Mouse (Mus musculus): ENCODE data around the gene Alg5. TPM values are rescaled to one million over a fixed set of nuclear protein-coding genes. Genes with fewer than 3 reads are reported as not detected.
"Not testable (repeated sequence)": the region's sequence is repeated elsewhere in the genome, so short reads cannot be mapped to it uniquely, and the experiment has no call there.

The Alg5 gene
- polyA plus RNA-seq (2015; fragmentation: Nextera tagmentation; extraction: Ambion mirVana), result 41.4 and 47.0 TPM in 2 replicates

- peaks cover 9% of the 10 kb centered on the region; the same call in 1 of the 2 replicates for H3K36me3 ChIP-seq (replicated peaks)
- H3K9ac ChIP-seq, result peak within 1 kb of the TSS; percentile 95
- H3K4me2 ChIP-seq, result peak within 1 kb of the TSS; percentile 84
- H3K9me3 ChIP-seq, result no peaks in the 10 kb centered on the region
- ATAC-seq (replicated peaks), result peak; percentile 96
- H3K27me3 ChIP-seq (replicated peaks), result no peaks in the 10 kb centered on the region
- H3K4me1 ChIP-seq, result peaks cover 22% of the 10 kb centered on the region
- WGBS, result under 1% methylated on average over 65 of the region's 65 CpGs
- peak within 1 kb of the TSS; percentile 98 for H3K27ac ChIP-seq
- peak within 1 kb of the TSS; percentile 86 for H3K4me3 ChIP-seq
Observed at GRCm38 (mm10) chr3:54735247-54736046, at the start of gene Alg5, which contains the start of gene Exosc8. Gene Alg5, plus strand, starts transcription at chr3:54735539. Gene Exosc8, minus strand, starts transcription at chr3:54735393.

DNA sequence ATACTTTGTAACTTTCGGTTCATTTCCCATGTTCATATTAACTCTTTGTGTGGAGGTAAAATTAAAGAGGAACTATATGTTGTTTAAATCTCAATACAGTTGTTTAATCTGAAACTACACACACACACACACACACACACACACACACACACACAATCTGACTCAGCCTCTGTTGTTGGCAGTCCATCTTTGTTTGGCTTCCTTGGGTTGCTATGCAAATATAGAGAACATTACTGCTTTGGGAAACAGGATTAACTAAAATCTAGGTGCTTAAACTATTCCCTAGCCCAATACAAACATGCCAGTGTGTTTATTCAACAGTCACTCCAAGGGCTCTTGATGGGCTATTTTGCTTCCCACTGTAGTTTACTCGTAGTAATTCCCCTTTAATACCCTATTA is 48.1 kb upstream of the Alg5 start:
- H3K27ac ChIP-seq, result no peak overlapping the region
- H3K36me3 ChIP-seq (replicated peaks), result no peaks in the 10 kb centered on the region
- H3K4me2 ChIP-seq, result no peak overlapping the region
- no peak overlapping the region for H3K9ac ChIP-seq
- 62% methylated on average over 2 of the region's 2 CpGs for WGBS
- no peaks in the 10 kb centered on the region for H3K27me3 ChIP-seq (replicated peaks)
- peaks cover 3% of the 10 kb centered on the region; the same call in 1 of the 2 replicates for H3K4me1 ChIP-seq
- H3K9me3 ChIP-seq, result no peaks in the 10 kb centered on the region
- ATAC-seq (replicated peaks), result no peak
- no peak overlapping the region for H3K4me3 ChIP-seq

DNA sequence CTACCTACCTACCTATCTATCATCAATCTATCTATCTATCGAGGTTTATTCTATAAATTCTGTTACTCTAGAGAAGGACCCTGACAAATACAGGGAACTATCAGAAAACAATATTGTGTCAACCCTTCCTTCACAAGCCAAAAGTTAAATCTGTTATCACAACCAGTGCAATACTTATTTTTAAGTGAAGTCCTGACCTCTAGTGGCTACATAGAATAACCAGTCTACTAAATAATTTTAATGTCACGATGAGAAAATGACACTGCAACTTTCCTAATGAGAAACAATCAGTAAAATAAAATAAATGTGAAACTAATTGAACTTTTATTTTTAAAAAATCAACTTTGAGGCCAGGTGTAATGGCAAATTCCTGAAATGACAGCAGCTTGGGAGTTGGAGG is 46.2 kb upstream of the Alg5 start:
- peaks cover 4% of the 10 kb centered on the region; the same call in 1 of the 2 replicates for H3K4me1 ChIP-seq
- no peaks in the 10 kb centered on the region for H3K36me3 ChIP-seq (replicated peaks)
- no peak overlapping the region for H3K4me2 ChIP-seq
- 54% methylated on average over 2 of the region's 2 CpGs for WGBS
- H3K27me3 ChIP-seq (replicated peaks), result no peaks in the 10 kb centered on the region
- H3K9ac ChIP-seq, result no peak overlapping the region
- ATAC-seq (replicated peaks), result no peak
- no peaks in the 10 kb centered on the region for H3K9me3 ChIP-seq
- H3K27ac ChIP-seq, result no peak overlapping the region
- no peak overlapping the region for H3K4me3 ChIP-seq

DNA sequence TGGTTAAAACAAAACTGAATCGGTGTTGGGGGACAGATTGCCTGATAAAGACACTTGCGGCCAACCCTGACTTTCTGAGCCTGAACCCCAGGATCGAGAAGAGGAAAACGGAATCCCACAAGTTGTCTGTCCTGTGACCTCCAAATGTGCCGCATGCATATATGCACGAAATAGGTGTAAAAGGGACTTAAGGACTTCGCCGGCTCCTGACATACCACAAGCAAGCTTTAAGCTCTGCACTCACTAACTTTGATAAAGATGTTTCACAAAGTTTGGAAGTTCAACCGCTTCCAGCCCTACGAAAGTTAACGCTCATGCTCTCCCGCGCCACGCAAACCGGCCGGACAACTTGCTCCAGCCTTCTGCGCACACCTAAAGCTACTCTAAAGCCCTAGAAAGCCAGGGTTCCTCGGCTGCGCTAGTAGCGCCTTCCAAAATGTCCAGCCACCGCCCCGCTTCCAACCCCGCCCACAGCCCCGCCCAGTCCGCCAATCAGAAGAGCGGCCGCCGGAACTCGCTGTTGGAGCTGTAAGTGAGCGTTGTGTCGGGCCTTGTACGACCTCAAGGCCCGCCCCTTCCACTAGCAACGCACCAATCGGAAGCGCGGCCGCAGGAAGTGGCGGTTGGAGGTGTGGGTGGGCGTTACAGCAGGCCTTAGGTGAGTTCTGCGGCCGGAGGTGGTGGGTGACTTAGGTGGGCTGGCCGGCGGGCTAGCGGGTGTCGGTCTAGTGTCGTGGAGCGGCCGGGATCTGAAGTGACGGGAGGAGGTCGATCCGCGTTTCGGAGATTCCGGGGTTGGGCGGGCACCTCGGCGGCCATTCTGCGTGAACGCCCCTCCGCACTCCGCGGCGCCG is 42.9 kb upstream of the Alg5 start, which contains the start of gene Supt20:
Gene Supt20, plus strand, starts transcription at position 606 of the 854 bp plus-strand sequence.
- Histone ChIP-seq H3K9me3 (no peaks in the 10 kb centered on the region), H3K27ac (peak within 1 kb of the TSS; percentile 80), H3K9ac (peak within 1 kb of the TSS; percentile 60), H3K4me2 (peak within 1 kb of the TSS; percentile 86), H3K27me3 (replicated peaks) (no peaks in the 10 kb centered on the region), H3K4me3 (peak within 1 kb of the TSS; percentile 79), H3K4me1 (peaks cover 7% of the 10 kb centered on the region), H3K36me3 (replicated peaks) (peaks cover 7% of the 10 kb centered on the region; the same call in 1 of the 2 replicates)
- peak; percentile 99 for ATAC-seq (replicated peaks)
- WGBS, result 2% methylated on average over 65 of the region's 65 CpGs

- Histone ChIP-seq H3K9ac (peak overlapping the region; percentile 60), H3K4me1 (peaks cover 7% of the 10 kb centered on the region), H3K4me3 (peak overlapping the region; percentile 79), H3K9me3 (no peaks in the 10 kb centered on the region), H3K36me3 (replicated peaks) (peaks cover 7% of the 10 kb centered on the region; the same call in 1 of the 2 replicates), H3K27ac (peak overlapping the region; percentile 80), H3K4me2 (peak overlapping the region; percentile 86), H3K27me3 (replicated peaks) (no peaks in the 10 kb centered on the region)
- ATAC-seq (replicated peaks), result no peak
- 0% methylated on average over 8 of the region's 8 CpGs for WGBS
Observed at GRCm38 (mm10) chr3:54693056-54693415, 42.3 kb upstream of the Alg5 start.

GRCm38 (mm10) chr3:54699759-54700301 is 35.5 kb upstream of the Alg5 start:
- no peaks in the 10 kb centered on the region for H3K9me3 ChIP-seq
- 89% methylated on average over 5 of the region's 5 CpGs for WGBS
- ATAC-seq (replicated peaks), result no peak

GRCm38 (mm10) chr3:54704106-54704505 is 31.2 kb upstream of the Alg5 start:
- not testable (repeated sequence) for H3K9me3 ChIP-seq; H3K4me3 ChIP-seq; H3K4me2 ChIP-seq; H3K27me3 ChIP-seq (replicated peaks); ATAC-seq (replicated peaks); H3K9ac ChIP-seq; H3K4me1 ChIP-seq; H3K27ac ChIP-seq
- 97% methylated on average over 8 of the region's 8 CpGs for WGBS
- peaks cover 43% of the 10 kb centered on the region for H3K36me3 ChIP-seq (replicated peaks)

More at GRCm38 (mm10) chr3:54699759-54700301, 35.5 kb upstream of the Alg5 start:
- H3K4me1 ChIP-seq, result no peaks in the 10 kb centered on the region
- peaks cover 31% of the 10 kb centered on the region; the same call in 1 of the 2 replicates for H3K36me3 ChIP-seq (replicated peaks)
- H3K27ac ChIP-seq, result no peak overlapping the region
- H3K27me3 ChIP-seq (replicated peaks), result no peaks in the 10 kb centered on the region
- H3K4me2 ChIP-seq, result no peak overlapping the region
- H3K9ac ChIP-seq, result no peak overlapping the region
- no peak overlapping the region for H3K4me3 ChIP-seq

DNA sequence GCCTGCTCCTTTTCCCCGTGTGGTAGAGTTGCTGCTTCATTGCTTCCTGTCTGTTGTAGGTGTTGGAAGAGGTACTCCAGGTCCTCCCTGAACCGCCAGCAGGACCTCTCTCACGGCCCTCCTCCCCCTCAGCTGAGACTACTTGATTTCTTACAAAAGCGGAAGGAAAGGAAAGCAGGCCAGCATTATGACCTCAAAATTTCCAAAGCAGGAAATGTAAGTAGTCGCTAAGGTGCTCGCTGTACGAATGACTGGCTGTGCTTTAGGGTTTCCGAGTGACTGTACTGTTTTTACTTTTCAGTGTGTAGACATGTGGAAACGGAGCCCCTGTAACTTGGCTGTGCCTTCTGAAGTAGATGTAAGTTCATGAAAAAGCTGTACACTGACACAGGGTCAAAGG is 26.4 kb upstream of the Alg5 start:
- H3K9ac ChIP-seq, result no peak overlapping the region
- H3K9me3 ChIP-seq, result no peaks in the 10 kb centered on the region
- no peak overlapping the region for H3K4me2 ChIP-seq
- WGBS, result 93% methylated on average over 9 of the region's 9 CpGs
- H3K4me1 ChIP-seq, result no peaks in the 10 kb centered on the region
- H3K36me3 ChIP-seq (replicated peaks), result peaks cover 57% of the 10 kb centered on the region
- no peak overlapping the region for H3K4me3 ChIP-seq
- H3K27ac ChIP-seq, result no peak overlapping the region
- H3K27me3 ChIP-seq (replicated peaks), result no peaks in the 10 kb centered on the region
- no peak for ATAC-seq (replicated peaks)

DNA sequence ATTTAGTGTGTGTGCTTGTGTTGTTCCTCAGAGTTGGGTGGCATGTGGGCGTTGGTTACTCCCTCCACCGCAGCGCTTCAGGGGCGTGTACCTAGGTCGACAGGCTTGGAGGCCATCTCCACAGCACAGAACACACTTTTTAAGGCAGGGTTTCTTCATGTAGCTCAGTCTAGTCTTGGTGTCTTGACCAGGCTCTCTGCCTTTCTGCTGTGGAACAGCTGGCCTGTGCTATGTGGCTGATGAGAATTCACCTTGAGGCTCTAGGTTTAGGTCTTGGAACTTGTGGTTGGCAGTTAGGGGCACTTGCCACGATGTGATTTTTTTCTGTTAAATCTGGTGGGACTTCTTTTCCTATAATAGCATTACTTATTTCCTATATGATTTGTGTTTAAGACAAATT is 21.1 kb upstream of the Alg5 start, which contains the start of gene Gm21958:
Gene Gm21958, minus strand, starts transcription at position 101 of the 400 bp plus-strand sequence.
- no peaks in the 10 kb centered on the region for H3K9me3 ChIP-seq
- no peak within 1 kb of the TSS for H3K4me2 ChIP-seq
- no peak within 1 kb of the TSS for H3K9ac ChIP-seq
- H3K4me1 ChIP-seq, result no peaks in the 10 kb centered on the region
- ATAC-seq (replicated peaks), result no peak
- 95% methylated on average over 6 of the region's 6 CpGs for WGBS
- H3K4me3 ChIP-seq, result no peak within 1 kb of the TSS
- no peaks in the 10 kb centered on the region for H3K27me3 ChIP-seq (replicated peaks)
- H3K27ac ChIP-seq, result no peak within 1 kb of the TSS
- H3K36me3 ChIP-seq (replicated peaks), result peaks cover 66% of the 10 kb centered on the region

DNA sequence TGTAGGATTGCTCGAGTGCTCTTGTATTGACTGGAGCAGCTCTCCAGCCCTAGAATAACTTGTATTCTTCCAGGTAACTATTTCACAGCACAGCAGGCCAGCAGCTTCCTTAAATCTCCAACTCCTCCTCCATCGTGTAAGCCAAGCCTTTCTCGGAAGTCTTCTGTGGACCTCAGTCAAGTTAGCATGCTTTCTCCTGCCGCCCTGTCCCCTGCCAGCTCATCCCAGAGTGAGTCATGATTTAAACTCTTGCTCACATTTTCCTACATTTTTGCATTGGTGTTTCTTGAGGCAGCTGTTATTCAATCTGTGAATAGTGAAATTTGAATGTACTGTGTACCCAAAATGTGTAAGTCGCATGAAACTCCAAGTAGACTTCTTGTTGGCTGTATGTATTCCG is 19.9 kb upstream of the Alg5 start:
- Histone ChIP-seq H3K36me3 (replicated peaks) (peaks cover 56% of the 10 kb centered on the region), H3K27ac (no peak overlapping the region), H3K4me2 (no peak overlapping the region), H3K4me3 (no peak overlapping the region), H3K9ac (no peak overlapping the region), H3K9me3 (no peaks in the 10 kb centered on the region), H3K4me1 (no peaks in the 10 kb centered on the region), H3K27me3 (replicated peaks) (no peaks in the 10 kb centered on the region)
- 93% methylated on average over 6 of the region's 6 CpGs for WGBS
- no peak for ATAC-seq (replicated peaks)

DNA sequence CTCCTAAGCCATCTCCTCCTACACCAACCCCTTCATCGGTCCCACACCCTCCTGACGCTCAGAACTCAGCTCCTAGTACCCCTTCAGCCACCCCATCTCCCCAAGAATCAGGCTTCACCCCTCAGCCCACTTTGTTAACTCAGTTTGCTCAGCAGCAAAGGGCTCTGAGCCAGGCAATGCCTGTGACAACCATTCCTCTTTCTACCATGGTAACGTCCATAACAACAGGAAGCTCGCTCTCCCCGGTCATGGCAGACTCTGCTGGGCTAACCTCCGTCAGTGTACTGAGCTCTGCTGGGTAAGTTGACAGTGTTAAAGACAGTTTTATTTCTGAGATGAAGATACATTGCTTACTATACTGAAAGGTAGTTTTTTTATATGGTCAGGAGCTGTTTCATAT is 18.0 kb upstream of the Alg5 start:
- WGBS, result 73% methylated on average over 6 of the region's 6 CpGs
- no peaks in the 10 kb centered on the region for H3K4me1 ChIP-seq
- H3K4me3 ChIP-seq, result no peak overlapping the region
- no peaks in the 10 kb centered on the region for H3K27me3 ChIP-seq (replicated peaks)
- no peak overlapping the region for H3K4me2 ChIP-seq
- H3K27ac ChIP-seq, result no peak overlapping the region
- H3K9ac ChIP-seq, result no peak overlapping the region
- ATAC-seq (replicated peaks), result no peak
- no peaks in the 10 kb centered on the region for H3K9me3 ChIP-seq
- peaks cover 47% of the 10 kb centered on the region for H3K36me3 ChIP-seq (replicated peaks)

GRCm38 (mm10) chr3:54718947-54719346 is 16.4 kb upstream of the Alg5 start:
- no peak for ATAC-seq (replicated peaks)
- Histone ChIP-seq H3K4me2 (no peak overlapping the region), H3K27me3 (replicated peaks) (no peaks in the 10 kb centered on the region), H3K9ac (no peak overlapping the region), H3K4me3 (no peak overlapping the region), H3K36me3 (replicated peaks) (peaks cover 41% of the 10 kb centered on the region; the same call in 1 of the 2 replicates), H3K4me1 (no peaks in the 10 kb centered on the region), H3K9me3 (no peaks in the 10 kb centered on the region), H3K27ac (no peak overlapping the region)
- WGBS, result 52% methylated on average over 3 of the region's 3 CpGs

All from midbrain, embryonic 15.5 days (tissue).